Mouse (Mus musculus) right cerebral cortex, postnatal 25 days (tissue): Measurements from ENCODE around the gene Ros1.
A peak's percentile ranks its signal among the peaks of the same experiment; 100 is the strongest.

Source experiments
- DNase-seq: peaks from one replicate; pipeline ENCODE4 v3.0.0; 2022

The Ros1 gene

DNA sequence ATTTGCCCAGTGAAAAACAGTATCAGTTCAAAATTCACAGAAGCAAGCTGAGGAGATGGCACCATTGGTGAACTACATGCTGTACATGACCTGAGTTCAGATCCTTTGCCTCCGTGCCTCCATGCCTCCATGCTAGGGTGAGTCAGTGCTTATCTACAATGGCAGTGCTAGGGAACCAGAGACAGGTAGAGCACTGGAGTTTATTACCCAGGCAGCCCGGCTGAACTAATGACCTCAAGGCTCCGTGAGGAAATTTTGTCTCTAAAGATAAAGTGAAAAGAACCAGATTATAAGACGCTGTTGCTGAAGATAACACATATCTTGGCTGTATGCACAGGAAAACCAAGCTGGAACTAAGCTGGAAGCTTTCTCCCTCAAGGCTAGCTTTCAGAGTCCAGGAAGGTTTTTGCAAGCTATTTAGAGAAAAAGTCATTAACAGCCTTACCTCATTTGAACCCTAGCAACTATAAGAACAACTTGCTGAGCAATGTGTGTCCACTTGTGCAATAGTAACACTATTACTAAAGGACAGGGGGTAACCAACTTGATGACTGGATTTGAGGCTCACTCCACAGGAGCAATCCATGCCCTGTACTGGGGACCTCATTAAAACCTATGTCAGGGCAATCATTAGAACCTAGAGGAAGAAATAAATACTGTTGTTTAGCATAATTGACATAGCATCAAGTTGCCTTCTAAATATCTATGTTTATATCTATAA, 61.5 kb downstream of the Ros1 start:
- no peak for DNase-seq

- DNase-seq: no peak
Measured at GRCm38 (mm10) chr10:52130762-52131161, 64.3 kb downstream of the Ros1 start.

DNA sequence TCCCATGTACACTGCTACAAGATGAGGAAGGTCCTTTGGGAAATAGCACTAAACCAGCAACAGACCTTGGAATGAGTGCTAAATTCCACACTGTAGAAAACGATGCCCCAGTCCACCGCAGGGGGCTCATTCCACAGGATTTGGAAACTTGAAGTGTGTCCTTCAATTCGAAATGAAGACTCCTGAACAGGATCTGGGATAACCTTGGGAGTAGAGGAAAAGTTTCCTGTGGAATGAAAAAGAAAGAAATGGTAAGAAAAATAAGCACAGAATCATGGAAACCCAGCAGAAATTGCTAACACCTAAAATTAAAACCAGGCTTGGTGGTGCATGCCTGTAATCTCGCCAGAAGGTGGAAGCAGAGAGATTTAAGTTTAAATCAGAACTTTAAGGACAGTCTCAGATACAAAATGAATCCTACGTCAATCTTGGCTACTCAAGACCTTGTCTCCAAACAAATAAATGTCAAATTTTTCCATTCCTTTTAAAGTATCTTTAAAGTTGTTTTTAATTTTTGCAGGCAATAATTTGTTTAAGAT, 66.1 kb downstream of the Ros1 start:
- DNase-seq: no peak

- DNase-seq: no peak
Measured at GRCm38 (mm10) chr10:52106164-52106757, 88.8 kb downstream of the Ros1 start.

DNA sequence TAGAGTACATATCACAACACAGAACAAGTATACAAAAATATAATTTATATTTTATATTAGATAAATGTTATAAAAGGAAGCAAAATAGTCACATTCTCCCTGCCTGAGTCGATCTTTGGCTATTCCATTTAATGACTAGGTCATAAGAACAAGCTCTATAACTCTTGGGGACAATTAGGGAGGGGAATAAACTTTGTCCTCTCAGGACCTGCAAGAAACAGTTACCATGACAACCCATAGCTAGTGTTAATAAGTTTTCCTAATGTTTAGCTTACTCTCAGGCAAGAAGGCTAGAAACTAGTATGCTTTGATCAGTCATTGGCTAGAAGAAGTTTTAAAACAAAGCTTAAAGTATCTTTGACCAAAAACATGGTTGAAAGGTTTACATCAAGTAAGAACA, 93.8 kb downstream of the Ros1 start:
- DNase-seq: no peak

- no peak for DNase-seq
Measured at GRCm38 (mm10) chr10:52092181-52092580, 102.9 kb downstream of the Ros1 start.

DNA sequence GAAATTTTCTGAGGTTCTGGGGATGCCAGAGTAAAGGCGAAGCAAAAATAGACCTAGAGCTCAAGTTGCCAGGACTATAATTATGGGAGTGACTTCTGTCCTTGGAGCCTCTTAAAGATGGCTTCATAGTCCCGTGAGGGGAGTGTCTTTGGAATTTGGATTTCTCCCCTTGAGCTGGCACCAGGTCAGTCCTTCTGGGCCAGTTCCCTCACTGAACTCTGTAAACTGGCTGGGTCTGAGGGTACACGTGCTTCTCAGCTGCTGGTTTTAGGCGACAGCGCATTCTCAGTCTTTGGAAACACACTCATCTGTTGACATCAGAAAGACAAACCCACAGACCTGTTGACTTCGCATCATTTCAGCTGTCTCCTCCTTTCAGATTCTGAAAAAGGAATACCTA, 108.4 kb downstream of the Ros1 start:
- no peak for DNase-seq

GRCm38 (mm10) chr10:52072482-52072881, 122.6 kb downstream of the Ros1 start:
- peak; percentile 4 for DNase-seq

DNA sequence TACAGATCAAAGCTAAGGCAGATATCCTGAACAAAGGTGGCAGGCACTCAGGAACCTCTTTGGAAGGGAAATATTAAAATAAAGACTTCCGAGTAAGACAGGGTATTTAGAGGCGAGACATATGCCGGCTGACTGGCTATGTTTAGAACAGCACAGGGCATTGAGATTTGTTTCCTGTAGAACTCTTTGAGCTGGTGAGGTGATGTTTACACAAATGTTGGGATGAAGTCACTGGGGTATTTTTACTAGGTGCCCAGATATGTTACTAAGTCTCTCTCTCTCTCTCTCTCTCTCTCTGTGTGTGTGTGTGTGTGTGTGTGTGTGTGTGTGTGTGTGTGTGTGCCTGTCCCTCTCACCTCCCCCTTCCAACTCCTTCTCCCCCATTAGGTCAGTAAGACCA, 146.8 kb downstream of the Ros1 start:
- no peak for DNase-seq

DNA sequence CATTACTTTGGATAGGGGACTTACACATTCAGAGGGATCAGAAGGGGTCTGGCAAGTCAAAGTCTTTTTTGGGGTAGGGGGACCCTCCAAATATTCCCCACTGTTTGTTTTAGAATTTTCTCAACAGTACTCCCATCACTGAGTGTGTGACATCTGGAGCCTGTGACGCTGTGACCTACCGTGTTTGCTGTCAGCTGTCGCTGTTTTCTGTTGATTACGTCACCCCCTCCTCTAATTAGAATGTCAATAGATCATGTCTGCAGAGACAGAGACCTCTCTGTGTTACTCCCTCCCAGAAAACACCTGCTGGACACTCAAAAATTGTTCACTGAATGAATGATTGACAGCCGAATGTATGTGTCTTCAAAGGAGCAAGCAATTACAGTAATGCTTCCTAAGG, 152.0 kb downstream of the Ros1 start:
- no peak for DNase-seq

- DNase-seq: no peak
Measured at GRCm38 (mm10) chr10:52039392-52039791, 155.7 kb downstream of the Ros1 start.

DNA sequence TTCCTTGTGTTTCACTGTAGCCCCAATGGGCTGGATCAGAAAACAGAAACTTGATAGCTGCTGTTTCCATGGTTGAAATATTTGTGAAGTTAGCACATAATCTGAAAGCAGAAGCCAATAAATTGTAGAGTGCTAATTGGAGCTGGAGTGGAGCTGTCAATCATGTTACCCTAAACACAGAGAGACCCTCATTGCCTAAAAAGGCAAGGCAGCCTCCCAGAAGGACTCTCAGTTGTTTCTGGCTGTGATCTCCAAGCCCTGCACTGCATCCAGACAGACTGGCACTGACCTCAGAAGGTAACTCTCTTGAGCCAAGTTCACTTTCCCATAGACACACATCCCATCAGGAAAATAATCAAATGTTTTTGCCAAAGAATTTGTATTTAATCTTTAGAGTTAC, 161.3 kb downstream of the Ros1 start:
- no peak for DNase-seq

GRCm38 (mm10) chr10:52029421-52030080, 165.5 kb downstream of the Ros1 start:
- no peak for DNase-seq

- DNase-seq: no peak
Measured at GRCm38 (mm10) chr10:52028561-52029370, 166.3 kb downstream of the Ros1 start.

GRCm38 (mm10) chr10:52027161-52028035, 167.6 kb downstream of the Ros1 start:
- DNase-seq: no peak

- DNase-seq: no peak
Measured at GRCm38 (mm10) chr10:52025821-52026220, 169.2 kb downstream of the Ros1 start.

GRCm38 (mm10) chr10:52025291-52025690, 169.8 kb downstream of the Ros1 start:
- DNase-seq: no peak

- DNase-seq: no peak
Measured at GRCm38 (mm10) chr10:52024053-52024410, 171.0 kb downstream of the Ros1 start.

GRCm38 (mm10) chr10:52023213-52024052, 171.6 kb downstream of the Ros1 start:
- peak; percentile 14 for DNase-seq

GRCm38 (mm10) chr10:52022413-52023212, 172.4 kb downstream of the Ros1 start, which contains the start of gene Vgll2:
Gene Vgll2, plus strand, starts transcription at chr10:52022502.
- DNase-seq: peak; percentile 27
